In the genomic region with DNA sequence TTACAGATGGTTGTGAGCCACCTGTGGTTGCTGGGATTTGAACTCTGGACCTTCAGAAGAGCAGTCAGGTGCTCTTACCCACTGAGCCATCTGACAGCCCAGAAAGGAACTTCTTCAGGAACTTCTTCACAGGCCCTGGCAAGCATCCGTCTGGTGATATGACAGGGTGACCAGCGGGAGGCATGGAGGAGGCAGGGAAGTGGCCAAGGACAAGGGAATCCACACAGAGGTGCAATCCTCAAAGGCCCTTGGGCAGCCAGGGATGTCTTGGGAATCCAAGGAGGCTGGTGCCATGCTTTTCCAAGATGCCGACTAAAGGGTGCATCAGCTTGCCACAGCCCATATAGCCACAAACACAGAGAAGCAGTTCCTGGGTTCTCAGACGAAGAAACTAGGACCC, we compare ENCODE assay signal across 15 mouse cellular contexts.
"Had no signal": no experiment of that assay in that cellular context is flagged by ENCODE, and none has a peak within 500 bp of the region (broad histone marks: within the 10 kb centered on the region; RNA-seq: fewer than 3 reads in every experiment).

No protein-coding gene starts in this region.

- H3K27me3 ChIP-seq: stomach, embryonic 15.5 days had no signal

- H3K27ac ChIP-seq: neural tube, embryonic 15.5 days; stomach, postnatal 0 days had no signal

- H3K36me3 ChIP-seq: neural tube, embryonic 15.5 days; stomach, embryonic 15.5 days had no signal

- DNase-seq: retina, postnatal 1 day; right cerebral cortex, adult 18-20 months; right cerebral cortex, postnatal 14 days; right cerebral cortex, postnatal 25 days; right cerebral cortex, postnatal 4 days; spleen, adult 18-20 months; thymus, adult 18-20 months; thymus, adult 2 months; thymus, postnatal 14 days; thymus, postnatal 25 days; thymus, postnatal 36 days; thymus, postnatal 4 days had no signal

- H3K4me3 ChIP-seq: neural tube, embryonic 15.5 days; stomach, embryonic 15.5 days had no signal
